Mouse (Mus musculus) kidney, embryonic 15.5 days (tissue): ENCODE results near the gene Lta. TPM values are rescaled to one million over a fixed set of nuclear protein-coding genes. Genes with fewer than 3 reads are reported as not detected.

Source experiments
- ATAC-seq: fragments of 200-750 bp; cut with Nextera tagmentation; replicated peaks from 2 replicates; pipeline ENCODE4 v1.8.0; 2017; ENCODE audit warnings: moderate TSS enrichment; ENCODE audit not compliant: low FRiP score
- H3K27ac ChIP-seq: fragments of 300-500 bp; sonication (generic); 2 replicates; pipeline ENCODE4 v1.5.1; 2015; ENCODE audit warnings: mild to moderate bottlenecking, inconsistent platforms
- H3K27me3 ChIP-seq: fragments of 300-500 bp; sonication (generic); 2 replicates; pipeline ENCODE4 v1.6.1; 2015; ENCODE audit warnings: inconsistent platforms
- H3K36me3 ChIP-seq: fragments of 300-500 bp; sonication (generic); 2 replicates; pipeline ENCODE4 v1.6.1; 2015; ENCODE audit warnings: inconsistent platforms
- H3K4me1 ChIP-seq: fragments of 300-500 bp; sonication (generic); 2 replicates; pipeline ENCODE4 v1.6.1; 2015; ENCODE audit warnings: inconsistent platforms
- H3K4me2 ChIP-seq: fragments of 300-500 bp; sonication (generic); 2 replicates; pipeline ENCODE4 v1.6.1; 2015; ENCODE audit warnings: moderate library complexity, mild to moderate bottlenecking, inconsistent platforms
- H3K4me3 ChIP-seq: fragments of 300-500 bp; sonication (generic); replicated peaks from 2 replicates; pipeline ENCODE4 v1.5.1; 2015; ENCODE audit warnings: mild to moderate bottlenecking, inconsistent platforms
- H3K9ac ChIP-seq: fragments of 300-500 bp; sonication (generic); 2 replicates; pipeline ENCODE4 v1.6.1; 2015; ENCODE audit warnings: mild to moderate bottlenecking, inconsistent platforms
- H3K9me3 ChIP-seq: fragments of 300-500 bp; sonication (generic); replicated peaks from 2 replicates; pipeline ENCODE4 v1.6.1; 2016; ENCODE audit warnings: inconsistent platforms
- WGBS: fragments of 180-500 bp; shearing (Covaris S2); methylation state at CpG from one replicate; pipeline ENCODE4 v1.1.7; 2015; ENCODE audit warnings: mixed read lengths; 5-methylcytosine and 5-hydroxymethylcytosine counted together
- microRNA-seq: library from miRNA; unstranded; fragments of <30 nt; microRNA quantifications from one replicate; pipeline ENCODE4, GENCODE M21; 2016
- polyA plus RNA-seq: library from polyadenylated mRNA; unstranded; fragments of >200 nt; fragmentation: Nextera tagmentation; extraction: Ambion mirVana; gene quantifications from 2 replicates; pipeline ENCODE4 v1.2.1, GENCODE M21; 2015

The Lta gene
- polyA plus RNA-seq, 1 experiment from 2014 or later: 0.10 TPM

DNA sequence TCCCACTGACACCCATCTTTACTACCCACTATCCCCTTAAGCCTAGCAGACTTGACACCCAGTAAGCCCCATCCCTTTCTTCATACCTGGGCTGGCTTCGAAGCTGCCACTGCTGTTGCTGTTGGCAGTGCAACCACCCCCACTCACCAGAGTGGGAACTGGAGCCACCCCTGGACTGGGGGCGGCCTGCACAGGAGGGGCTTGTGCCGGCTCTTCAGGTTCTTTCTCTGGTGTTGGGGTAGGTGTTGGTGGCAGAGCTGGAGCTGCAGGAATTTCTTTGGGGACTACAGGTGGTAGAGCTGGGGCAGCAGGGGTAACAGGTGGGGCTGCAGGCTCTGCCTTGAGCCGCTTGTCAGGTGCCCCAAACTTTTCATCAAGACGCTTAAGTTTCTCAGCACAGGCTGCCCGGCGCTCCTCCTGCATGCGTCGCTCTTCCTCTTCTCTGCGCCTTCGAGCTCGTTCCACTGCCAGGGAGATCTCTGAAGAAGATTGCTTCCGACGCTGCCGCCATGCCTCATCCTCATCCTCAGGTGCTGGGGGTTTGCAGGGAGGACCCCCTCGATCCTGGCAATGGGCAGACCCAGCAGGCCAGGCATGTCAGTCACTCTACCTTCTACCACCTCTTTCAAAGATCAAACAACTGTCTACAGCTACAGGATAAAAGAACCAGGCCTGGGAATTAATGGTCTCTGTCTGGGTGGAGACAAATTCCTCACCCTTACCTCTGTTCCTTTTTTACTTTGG lies 46.1 kb downstream of the Lta start:
- no peaks in the 10 kb centered on the region for H3K9me3 ChIP-seq
- H3K36me3 ChIP-seq: peaks cover 87% of the 10 kb centered on the region
- no peak overlapping the region for H3K27ac ChIP-seq
- peaks cover 21% of the 10 kb centered on the region for H3K4me1 ChIP-seq
- ATAC-seq: no peak
- H3K4me3 ChIP-seq: no peak overlapping the region
- no peaks in the 10 kb centered on the region for H3K27me3 ChIP-seq
- 91% methylated on average over 16 of the region's 16 CpGs for WGBS
- no peak overlapping the region for H3K9ac ChIP-seq
- H3K4me2 ChIP-seq: no peak overlapping the region

DNA sequence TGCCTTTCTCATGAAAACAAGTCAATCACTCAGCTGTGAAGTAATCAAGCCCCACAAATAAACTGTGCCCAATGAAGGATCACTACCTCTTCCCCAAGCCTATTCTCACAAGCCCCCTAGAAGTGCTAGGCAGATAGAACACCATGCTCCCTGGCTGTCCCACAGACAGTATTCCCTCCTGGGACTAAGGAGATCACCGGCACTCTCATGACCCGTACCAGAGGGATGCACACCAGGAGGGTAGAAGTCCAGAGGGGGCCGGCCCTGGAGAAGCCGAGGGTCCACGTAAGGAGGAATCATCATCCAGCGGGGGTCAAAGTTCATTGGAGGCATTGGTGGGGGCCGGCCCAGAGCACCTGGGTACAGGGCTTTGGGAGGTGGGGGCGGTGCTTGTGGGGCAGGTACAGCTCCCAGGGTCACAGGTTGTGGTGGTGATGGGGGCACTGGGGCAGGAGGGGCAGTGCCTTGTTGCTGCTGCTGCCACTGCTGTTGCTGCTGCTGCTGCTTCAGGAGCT lies 47.4 kb downstream of the Lta start:
- no peaks in the 10 kb centered on the region for H3K9me3 ChIP-seq
- H3K27ac ChIP-seq: no peak overlapping the region
- peaks cover 14% of the 10 kb centered on the region for H3K4me1 ChIP-seq
- 0 out of 2 replicates have a peak, but pooled peaks have one; percentile 24 for ATAC-seq
- no peak overlapping the region for H3K9ac ChIP-seq
- peaks cover 100% of the 10 kb centered on the region for H3K36me3 ChIP-seq
- no peak overlapping the region for H3K4me3 ChIP-seq
- no peak overlapping the region for H3K4me2 ChIP-seq
- 83% methylated on average over 8 of the region's 8 CpGs for WGBS
- no peaks in the 10 kb centered on the region for H3K27me3 ChIP-seq

DNA sequence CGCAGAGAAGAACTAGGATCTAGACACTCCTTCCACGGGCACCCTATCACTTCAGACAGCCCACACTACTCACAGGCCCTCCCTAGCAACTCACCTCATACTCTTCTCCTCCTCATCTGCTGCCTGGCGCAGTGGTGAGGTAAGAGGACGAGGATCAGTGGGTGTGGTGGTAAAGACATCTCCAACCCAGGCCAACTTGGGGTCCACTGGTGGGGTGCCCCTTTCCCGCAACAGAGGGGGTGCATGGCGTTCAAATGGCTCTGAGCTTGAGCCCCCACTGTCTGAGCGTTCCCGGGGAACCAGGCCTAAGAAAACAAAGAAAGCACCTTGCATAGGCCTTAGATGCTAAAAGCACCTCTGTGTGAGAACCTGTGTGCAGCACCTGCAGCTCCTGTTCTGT lies 47.9 kb downstream of the Lta start:
- H3K4me3 ChIP-seq: no peak overlapping the region
- H3K9ac ChIP-seq: no peak overlapping the region
- no peak overlapping the region for H3K4me2 ChIP-seq
- WGBS: 91% methylated on average over 8 of the region's 8 CpGs
- peaks cover 100% of the 10 kb centered on the region for H3K36me3 ChIP-seq
- no peaks in the 10 kb centered on the region for H3K27me3 ChIP-seq
- H3K27ac ChIP-seq: no peak overlapping the region
- peaks cover 9% of the 10 kb centered on the region for H3K4me1 ChIP-seq
- ATAC-seq: no peak
- no peaks in the 10 kb centered on the region for H3K9me3 ChIP-seq

DNA sequence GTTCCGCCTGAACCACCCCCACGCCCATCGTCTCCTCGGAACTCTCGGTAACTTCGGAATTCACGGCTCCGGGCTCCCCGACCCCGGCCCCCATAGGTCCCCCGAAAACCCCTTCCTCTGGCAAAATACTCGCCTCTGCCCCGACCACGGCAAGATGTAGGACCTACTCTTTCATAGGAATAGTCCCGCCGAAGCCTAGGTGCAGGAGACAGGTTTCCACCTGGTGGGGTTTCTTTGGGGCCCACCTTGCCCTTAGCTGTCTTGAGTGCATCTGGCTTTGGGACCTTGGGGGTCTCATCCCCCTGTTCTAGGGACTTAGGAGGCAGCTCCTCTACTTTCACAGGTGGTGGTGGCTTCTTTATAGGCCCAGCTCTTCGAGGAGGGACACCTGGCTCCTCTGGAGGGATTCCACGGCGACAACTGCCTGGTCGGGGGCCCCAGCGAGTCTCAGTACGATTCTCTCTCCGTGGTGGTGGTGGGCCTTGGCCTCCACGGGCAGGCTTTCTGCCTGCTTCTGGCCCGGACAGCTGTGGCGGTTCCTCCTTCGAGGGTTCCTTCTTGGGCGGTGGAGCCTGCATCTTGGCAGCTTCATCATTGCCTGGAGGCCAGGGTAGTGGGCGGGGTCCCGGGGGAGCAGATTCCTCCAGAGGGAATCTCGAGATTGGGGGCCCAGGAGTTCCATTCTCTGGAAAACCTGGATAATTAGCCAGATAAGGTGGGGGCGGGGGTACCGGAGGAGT lies 48.5 kb downstream of the Lta start:
- Histone ChIP-seq H3K9ac (no peak overlapping the region), H3K4me1 (peaks cover 3% of the 10 kb centered on the region), H3K4me3 (no peak overlapping the region), H3K27ac (no peak overlapping the region), H3K27me3 (no peaks in the 10 kb centered on the region), H3K9me3 (no peaks in the 10 kb centered on the region), H3K4me2 (no peak overlapping the region), H3K36me3 (peaks cover 100% of the 10 kb centered on the region)
- 90% methylated on average over 33 of the region's 33 CpGs for WGBS
- ATAC-seq: no peak

DNA sequence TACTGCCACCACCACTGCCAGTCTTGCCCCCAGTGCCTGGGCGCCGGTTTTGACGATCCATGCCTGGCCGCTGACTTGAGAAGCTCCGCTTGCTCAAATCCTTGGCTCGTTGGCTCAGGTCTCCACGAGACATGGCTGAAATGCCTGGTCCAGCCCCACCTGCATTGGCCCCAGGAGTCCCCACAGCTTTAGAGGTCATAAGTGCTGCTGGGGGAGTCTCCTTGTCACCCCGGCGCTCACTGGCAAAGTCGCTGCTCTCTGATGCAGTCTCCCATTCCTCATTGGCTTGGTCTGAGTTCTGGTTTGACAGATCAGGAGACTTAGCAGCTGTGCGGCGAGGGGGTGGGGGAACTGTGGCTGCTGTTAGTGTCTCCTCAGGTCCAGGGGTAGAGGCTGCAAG lies 49.7 kb downstream of the Lta start:
- Histone ChIP-seq H3K27me3 (no peaks in the 10 kb centered on the region), H3K4me1 (no peaks in the 10 kb centered on the region), H3K4me3 (no peak overlapping the region), H3K9ac (no peak overlapping the region), H3K4me2 (no peak overlapping the region), H3K27ac (no peak overlapping the region), H3K36me3 (peaks cover 99% of the 10 kb centered on the region), H3K9me3 (no peaks in the 10 kb centered on the region)
- no peak for ATAC-seq
- WGBS: 88% methylated on average over 12 of the region's 12 CpGs

DNA sequence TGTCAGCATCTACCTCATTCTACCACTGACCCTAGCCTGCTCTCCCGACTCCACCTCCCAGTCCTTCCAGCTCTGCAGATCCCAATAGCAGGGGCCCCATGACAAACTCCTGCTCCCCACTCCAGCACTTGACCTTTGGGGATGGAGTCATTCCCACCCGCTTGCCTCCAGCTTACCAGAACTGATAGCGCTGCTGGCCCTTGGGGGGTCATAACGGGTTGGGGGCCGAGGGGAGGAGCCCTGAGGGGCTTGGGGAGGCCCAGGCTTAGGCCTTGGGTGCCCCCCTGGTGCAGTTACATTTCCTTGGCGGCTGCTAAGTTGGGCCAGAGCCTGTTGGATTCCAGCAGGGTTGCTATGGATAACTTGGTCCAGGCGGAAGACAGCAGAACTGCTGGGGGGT lies 50.5 kb downstream of the Lta start:
- WGBS: 81% methylated on average over 7 of the region's 7 CpGs
- peaks cover 99% of the 10 kb centered on the region for H3K36me3 ChIP-seq
- H3K9me3 ChIP-seq: no peaks in the 10 kb centered on the region
- H3K27ac ChIP-seq: no peak overlapping the region
- no peak overlapping the region for H3K4me3 ChIP-seq
- no peak for ATAC-seq
- no peak overlapping the region for H3K4me2 ChIP-seq
- no peak overlapping the region for H3K9ac ChIP-seq
- no peaks in the 10 kb centered on the region for H3K27me3 ChIP-seq
- H3K4me1 ChIP-seq: no peaks in the 10 kb centered on the region

DNA sequence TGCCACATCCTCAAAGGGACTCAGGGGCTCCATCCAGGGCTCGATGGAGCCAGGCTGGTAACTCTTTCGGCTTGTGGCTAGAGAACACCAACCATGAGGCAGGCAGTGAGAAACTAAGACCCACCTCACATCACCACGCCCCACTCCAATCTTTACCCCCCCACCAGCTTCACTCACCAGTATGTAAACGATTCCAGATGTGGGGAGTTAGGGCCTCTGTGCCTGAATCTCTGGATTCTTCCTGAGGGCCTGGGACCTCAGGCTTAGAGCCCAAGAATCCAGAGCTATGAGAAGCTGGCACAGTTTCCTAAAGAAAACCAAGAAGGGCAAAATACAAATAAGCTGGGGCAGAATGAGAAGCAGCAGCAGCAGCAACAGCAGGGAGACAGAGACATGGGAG lies 51.2 kb downstream of the Lta start:
- Histone ChIP-seq H3K4me1 (no peaks in the 10 kb centered on the region), H3K27me3 (no peaks in the 10 kb centered on the region), H3K36me3 (peaks cover 99% of the 10 kb centered on the region), H3K4me2 (no peak overlapping the region), H3K27ac (no peak overlapping the region), H3K4me3 (no peak overlapping the region), H3K9me3 (no peaks in the 10 kb centered on the region), H3K9ac (no peak overlapping the region)
- 79% methylated on average over 4 of the region's 4 CpGs for WGBS
- ATAC-seq: no peak

Small RNA genes within 50 kb of the gene (microRNA-seq; reads per million reads assigned to microRNA genes)
- gene Mir6973a: not detected
- gene Mir6974: not detected
- gene Mir6975: 1.5 reads per million, percentile 2 among the genes with 10 or more reads in this experiment
- gene Mir8094: 0.59 reads per million

Other genes with a start within 250 kb of the Lta start
- gene Hspa1b, start 246.1 kb downstream of the Lta start, polyA plus RNA-seq: 0.49 and 0.53 TPM in 2 replicates
- gene Gm20481, start 235.4 kb downstream of the Lta start, polyA plus RNA-seq: not detected in 2 replicates
- gene Hspa1a, start 233.2 kb downstream of the Lta start, polyA plus RNA-seq: 7.8 and 8.4 TPM in 2 replicates
- 0.81 and 1.6 TPM in 2 replicates for gene Hspa1l, start 232.6 kb downstream of the Lta start, polyA plus RNA-seq
- 229 and 231 TPM in 2 replicates for gene Lsm2, start 223.5 kb downstream of the Lta start, polyA plus RNA-seq
- gene Vars, start 204.4 kb downstream of the Lta start, polyA plus RNA-seq: 128 and 140 TPM in 2 replicates
- 0.19 and 0.29 TPM in 2 replicates for gene Vwa7, start 188.8 kb downstream of the Lta start, polyA plus RNA-seq
- gene Sapcd1, start 177.3 kb downstream of the Lta start, polyA plus RNA-seq: 6.2 and 6.8 TPM in 2 replicates
- 5.2 and 5.4 TPM in 2 replicates for gene Msh5, start 158.6 kb downstream of the Lta start, polyA plus RNA-seq
- gene Clic1, start 155.4 kb downstream of the Lta start, polyA plus RNA-seq: 300 and 320 TPM in 2 replicates
- gene Ddah2, start 146.3 kb downstream of the Lta start, polyA plus RNA-seq: 324 and 356 TPM in 2 replicates
- 1.6 TPM in 1 of 2 replicates, not detected in the other for gene Ly6g6c, start 140.0 kb downstream of the Lta start, polyA plus RNA-seq
- gene Mpig6b, start 139.2 kb downstream of the Lta start, polyA plus RNA-seq: 0.41 and 0.52 TPM in 2 replicates
- 1.2 and 1.6 TPM in 2 replicates for gene Ly6g6e, start 128.4 kb downstream of the Lta start, polyA plus RNA-seq
- 5.0 and 6.0 TPM in 2 replicates for gene Ly6g6d, start 127.3 kb downstream of the Lta start, polyA plus RNA-seq
- gene Ly6g6f, start 119.7 kb downstream of the Lta start, polyA plus RNA-seq: not detected in 2 replicates
- gene Abhd16a, start 116.1 kb downstream of the Lta start, polyA plus RNA-seq: 94.7 and 103 TPM in 2 replicates
- gene Ly6g5c, start 97.1 kb downstream of the Lta start, polyA plus RNA-seq: not detected in 2 replicates
- gene Ly6g5b, start 89.9 kb downstream of the Lta start, polyA plus RNA-seq: 0.99 and 1.9 TPM in 2 replicates
- gene Gpank1, start 83.9 kb downstream of the Lta start, polyA plus RNA-seq: 19.0 and 20.3 TPM in 2 replicates
- 281 and 284 TPM in 2 replicates for gene Csnk2b, start 83.3 kb downstream of the Lta start, polyA plus RNA-seq
- gene D17H6S53E, start 79.0 kb downstream of the Lta start, polyA plus RNA-seq: 10.5 and 12.2 TPM in 2 replicates
- 21.0 and 25.7 TPM in 2 replicates for gene Apom, start 73.3 kb downstream of the Lta start, polyA plus RNA-seq
- 56.1 and 64.9 TPM in 2 replicates for gene Bag6, start 70.2 kb downstream of the Lta start, polyA plus RNA-seq
- 176 and 209 TPM in 2 replicates for gene Prrc2a, start 40.5 kb downstream of the Lta start, polyA plus RNA-seq
- 8.8 and 9.2 TPM in 2 replicates for gene Aif1, start 29.3 kb downstream of the Lta start, polyA plus RNA-seq
- gene Lst1, start 16.9 kb downstream of the Lta start, polyA plus RNA-seq: 12.1 and 13.7 TPM in 2 replicates
- 0.53 and 0.72 TPM in 2 replicates for gene Ltb, start 10.9 kb downstream of the Lta start, polyA plus RNA-seq
- gene Tnf, start 3.3 kb downstream of the Lta start, polyA plus RNA-seq: 0.12 TPM in 1 of 2 replicates, not detected in the other
- gene Gm16181, start 15.5 kb upstream of the Lta start, polyA plus RNA-seq: 0.65 and 0.69 TPM in 2 replicates
- 6.2 and 6.4 TPM in 2 replicates for gene Atp6v1g2, start 28.3 kb upstream of the Lta start, polyA plus RNA-seq
- gene Nfkbil1, start 30.4 kb upstream of the Lta start, polyA plus RNA-seq: 11.3 and 12.4 TPM in 2 replicates
- 531 and 538 TPM in 2 replicates for gene Ddx39b, start 36.4 kb upstream of the Lta start, polyA plus RNA-seq
- gene H2-D1, start 57.4 kb upstream of the Lta start, polyA plus RNA-seq: 64.5 and 66.1 TPM in 2 replicates
- 0.13 TPM in 1 of 2 replicates, not detected in the other for gene H2-Q1, start 115.1 kb upstream of the Lta start, polyA plus RNA-seq
- 0.64 and 0.80 TPM in 2 replicates for gene H2-Q2, start 136.9 kb upstream of the Lta start, polyA plus RNA-seq
- 4.0 and 4.1 TPM in 2 replicates for gene H2-Q4, start 174.3 kb upstream of the Lta start, polyA plus RNA-seq
- gene H2-Q6, start 219.5 kb upstream of the Lta start, polyA plus RNA-seq: 3.0 and 5.2 TPM in 2 replicates
- 12.7 and 13.9 TPM in 2 replicates for gene H2-Q7, start 233.8 kb upstream of the Lta start, polyA plus RNA-seq